Mouse (Mus musculus) megakaryocyte, embryonic 14.5 days (primary cell): ENCODE results near the gene Ccr4.

ENCODE experiments used
- FLI1 ChIP-seq: IDR thresholded peaks from 2 replicates; pipeline ENCODE4 v1.6.1; 2012; ENCODE audit warnings: low read length, inconsistent platforms, mixed read lengths
- GATA1 ChIP-seq: IDR thresholded peaks from 3 replicates; pipeline ENCODE4 v1.6.1; 2012; ENCODE audit warnings: mixed read lengths, low read length, inconsistent platforms, borderline replicate concordance

GRCm38 (mm10) chr9:114449120-114449754 is 55.5 kb downstream of the Ccr4 start:
- TF ChIP-seq FLI1 (no peak), GATA1 (no peak)
